In genomic region chr17:61303611-61304010, GRCm38 (mm10) we compare ENCODE assay signal across 23 mouse cellular contexts.
DNase-seq lines count a peak whose midpoint lies in the region; ATAC-seq and TF ChIP-seq lines count a peak whose summit lies in the region.
"Had no signal": no experiment of that assay in that cellular context is flagged by ENCODE, and none has a peak within 500 bp of the region (broad histone marks: within the 10 kb centered on the region; RNA-seq: fewer than 3 reads in every experiment).

No protein-coding gene starts in this region.

- H3K9me3 ChIP-seq in forebrain, embryonic 16.5 days (ENCODE audit: control insufficient read depth, low read length) = no peaks in the 10 kb centered on the region
- no peaks in the 10 kb centered on the region for H3K9me3 ChIP-seq in forebrain, postnatal 0 days (ENCODE audit: low read length)
- no peaks in the 10 kb centered on the region for H3K9me3 ChIP-seq in kidney, embryonic 16.5 days (ENCODE audit: low read length)
- H3K9me3 ChIP-seq: forebrain, embryonic 10.5 days; heart, embryonic 10.5 days; heart, embryonic 13.5 days had no signal

- no peak for TF ChIP-seq CTCF in forebrain, postnatal 0 days (IDR thresholded peaks at IDR 0.05; ENCODE audit: low read depth)
- TF ChIP-seq CTCF in kidney, adult 2 months (conservative IDR thresholded peaks at IDR 0.05; ENCODE audit: insufficient read depth, insufficient read length, low read depth, low read length) = no peak
- no peak for TF ChIP-seq CTCF in brain, embryonic 14.5 days (IDR thresholded peaks at IDR 0.05; ENCODE audit: borderline replicate concordance, extremely low read depth, insufficient read depth, insufficient read length)

- H3K4me1 ChIP-seq in forebrain, embryonic 16.5 days (replicated peaks; ENCODE audit: control insufficient read depth, insufficient read depth, low read length) = peaks cover 7% of the 10 kb centered on the region
- H3K4me1 ChIP-seq in forebrain, postnatal 0 days (ENCODE audit: insufficient read depth) = no peaks in the 10 kb centered on the region
- H3K4me1 ChIP-seq in kidney, embryonic 16.5 days (ENCODE audit: insufficient read depth, low read length) = no peaks in the 10 kb centered on the region
- H3K4me1 ChIP-seq in kidney, adult 2 months (ENCODE audit: control insufficient read depth, insufficient read depth, low read length) = no peaks in the 10 kb centered on the region
- H3K4me1 ChIP-seq: forebrain, embryonic 10.5 days; heart, embryonic 10.5 days had no signal

- H3K4me3 ChIP-seq in forebrain, embryonic 16.5 days (replicated peaks; ENCODE audit: low read length) = no peak overlapping the region
- H3K4me3 ChIP-seq in forebrain, postnatal 0 days (ENCODE audit: low read depth, low read length) = no peak overlapping the region
- H3K4me3 ChIP-seq in kidney, embryonic 16.5 days (ENCODE audit: low read length) = no peak overlapping the region
- no peak overlapping the region for H3K4me3 ChIP-seq in kidney, adult 2 months (ENCODE audit: insufficient read depth, low read depth, low read length)
- H3K4me3 ChIP-seq: forebrain, embryonic 10.5 days; heart, adult 2 months; heart, embryonic 10.5 days; heart, embryonic 13.5 days had no signal

- no peak overlapping the region for H3K4me2 ChIP-seq in forebrain, embryonic 16.5 days (ENCODE audit: low read length)
- H3K4me2 ChIP-seq in forebrain, postnatal 0 days (ENCODE audit: low read depth) = no peak overlapping the region
- no peak overlapping the region for H3K4me2 ChIP-seq in kidney, embryonic 16.5 days (replicated peaks; ENCODE audit: low read depth, low read length)
- H3K4me2 ChIP-seq: heart, embryonic 13.5 days; hindbrain, embryonic 14.5 days had no signal

- H3K27me3 ChIP-seq in forebrain, embryonic 16.5 days (replicated peaks; ENCODE audit: control insufficient read depth, insufficient read depth, low read length) = no peaks in the 10 kb centered on the region
- H3K27me3 ChIP-seq in forebrain, postnatal 0 days (ENCODE audit: insufficient read depth, low read length) = no peaks in the 10 kb centered on the region
- no peaks in the 10 kb centered on the region for H3K27me3 ChIP-seq in kidney, embryonic 16.5 days (ENCODE audit: insufficient read depth, low read length)
- no peaks in the 10 kb centered on the region for H3K27me3 ChIP-seq in kidney, adult 2 months (replicated peaks; ENCODE audit: control insufficient read depth, insufficient read depth, low read length)
- H3K27me3 ChIP-seq: heart, embryonic 13.5 days had no signal

- 47% methylated on average over 1 of the region's 1 CpGs for WGBS in forebrain, embryonic 16.5 days
- WGBS in forebrain, postnatal 0 days = 57% methylated on average over 1 of the region's 1 CpGs
- WGBS in kidney, embryonic 16.5 days = 74% methylated on average over 1 of the region's 1 CpGs
- 43% methylated on average over 1 of the region's 1 CpGs for WGBS in kidney, adult 2 months

- TF ChIP-seq POLR2A in kidney, adult 2 months (IDR thresholded peaks at IDR 0.05; ENCODE audit: low read depth, low read length) = no peak
- TF ChIP-seq POLR2A in brain, embryonic 14.5 days (IDR thresholded peaks at IDR 0.05; ENCODE audit: borderline replicate concordance, extremely low read depth, insufficient read depth, insufficient read length, poor library complexity, severe bottlenecking) = no peak

- no peak overlapping the region for H3K27ac ChIP-seq in forebrain, embryonic 16.5 days (ENCODE audit: low read length)
- H3K27ac ChIP-seq in forebrain, postnatal 0 days (ENCODE audit: low read depth, low read length) = no peak overlapping the region
- no peak overlapping the region for H3K27ac ChIP-seq in kidney, embryonic 16.5 days (ENCODE audit: low read length)
- H3K27ac ChIP-seq in kidney, adult 2 months (ENCODE audit: insufficient read depth, low read depth, low read length) = no peak overlapping the region
- H3K27ac ChIP-seq: forebrain, embryonic 10.5 days; heart, adult 2 months; heart, embryonic 10.5 days; heart, embryonic 13.5 days; hindbrain, embryonic 14.5 days; hindbrain, postnatal 0 days had no signal

- no peak overlapping the region for H3K9ac ChIP-seq in forebrain, embryonic 16.5 days (replicated peaks; ENCODE audit: low read depth, low read length)
- H3K9ac ChIP-seq in forebrain, postnatal 0 days = no peak overlapping the region
- H3K9ac ChIP-seq in kidney, embryonic 16.5 days (replicated peaks; ENCODE audit: low read length) = no peak overlapping the region
- H3K9ac ChIP-seq: heart, embryonic 13.5 days; hindbrain, embryonic 14.5 days had no signal

- no peak for DNase-seq in forebrain, postnatal 0 days
- DNase-seq in kidney, adult 2 months = no peak
- peak; percentile 65 for DNase-seq in brain, embryonic 14.5 days (ENCODE audit: low read depth)
- no peak for DNase-seq in adrenal gland, postnatal 25 days
- DNase-seq: adrenal gland, adult 2 months; adrenal gland, postnatal 14 days; cerebellum, adult 18-20 months; cerebellum, adult 9-10 months; cerebellum, postnatal 14 days; gastrocnemius, postnatal 10 days; gastrocnemius, postnatal 36 days; heart, adult 2 months; heart, postnatal 14 days; heart, postnatal 4 days had no signal

- H3K36me3 ChIP-seq in forebrain, embryonic 16.5 days (ENCODE audit: control insufficient read depth, insufficient read depth) = no peaks in the 10 kb centered on the region
- H3K36me3 ChIP-seq in forebrain, postnatal 0 days (ENCODE audit: insufficient read depth) = no peaks in the 10 kb centered on the region
- no peaks in the 10 kb centered on the region for H3K36me3 ChIP-seq in kidney, embryonic 16.5 days (ENCODE audit: insufficient read depth, low read length)
- H3K36me3 ChIP-seq in kidney, adult 2 months (ENCODE audit: control insufficient read depth, insufficient read depth, low read length) = no peaks in the 10 kb centered on the region
- H3K36me3 ChIP-seq: forebrain, embryonic 10.5 days; heart, embryonic 10.5 days; heart, embryonic 13.5 days had no signal

- ATAC-seq in forebrain, embryonic 16.5 days = peak; percentile 67; the same call in 1 of the 2 replicates
- ATAC-seq in forebrain, postnatal 0 days = no peak
- peak; percentile 76; the same call in 1 of the 2 replicates for ATAC-seq in kidney, embryonic 16.5 days (ENCODE audit: low FRiP score, low TSS enrichment)
- ATAC-seq: CD4-positive, CD25-positive, alpha-beta regulatory T cell, adult 4 months; hindbrain, postnatal 0 days; inflammation-experienced regulatory T-cells, adult 6 months had no signal
